Mouse (Mus musculus): Measurements from ENCODE around the gene Esyt3. TPM values are rescaled to one million over a fixed set of nuclear protein-coding genes. Genes with fewer than 3 reads are reported as not detected.

The Esyt3 gene
- polyA plus RNA-seq, 1 experiment from 2014 or later: 0.90 TPM

GRCm38 (mm10) chr9:99390201-99390600 lies 31.8 kb upstream of the Esyt3 start:
- H3K4me1 ChIP-seq (ENCODE audit: control insufficient read depth, insufficient read depth, low read length): peaks cover 9% of the 10 kb centered on the region; the same call in 1 of the 2 replicates
- no peak overlapping the region for H3K27ac ChIP-seq (ENCODE audit: low read length)
- no peak overlapping the region for H3K9ac ChIP-seq (ENCODE audit: low read length)
- no peaks in the 10 kb centered on the region for H3K27me3 ChIP-seq (ENCODE audit: control insufficient read depth, insufficient read depth, low read length)
- H3K4me3 ChIP-seq (replicated peaks; ENCODE audit: low read length): no peak overlapping the region
- no peaks in the 10 kb centered on the region for H3K36me3 ChIP-seq (ENCODE audit: control insufficient read depth, insufficient read depth, low read length)
- H3K4me2 ChIP-seq (ENCODE audit: low read depth, low read length): no peak overlapping the region
- peak; percentile 70; the same call in 1 of the 2 replicates for ATAC-seq (ENCODE audit: insufficient read depth, low FRiP score)
- no peaks in the 10 kb centered on the region for H3K9me3 ChIP-seq (replicated peaks; ENCODE audit: control insufficient read depth, low read length)
- 63% methylated on average over 5 of the region's 5 CpGs for WGBS

DNA sequence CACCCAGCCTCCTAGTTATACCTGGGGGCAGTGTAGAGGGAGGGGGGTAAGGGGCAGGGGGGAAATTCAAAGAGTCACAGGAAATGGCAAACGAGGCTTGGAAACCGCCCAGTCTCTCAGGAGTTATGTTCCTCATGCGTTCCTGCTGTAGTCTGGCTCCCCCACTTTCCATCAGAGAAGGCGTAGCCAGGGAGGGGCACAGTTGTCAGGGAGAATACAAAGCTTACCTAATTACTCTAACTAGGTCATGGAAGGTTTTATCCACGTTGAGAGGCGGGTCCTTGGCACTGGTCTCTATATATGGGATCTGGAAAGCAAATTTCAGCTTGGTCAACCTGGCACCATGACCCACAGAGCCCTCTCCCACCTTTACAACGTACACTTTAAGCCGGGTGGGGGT lies 31.1 kb upstream of the Esyt3 start:
- no peak for ATAC-seq (ENCODE audit: insufficient read depth, low FRiP score)

DNA sequence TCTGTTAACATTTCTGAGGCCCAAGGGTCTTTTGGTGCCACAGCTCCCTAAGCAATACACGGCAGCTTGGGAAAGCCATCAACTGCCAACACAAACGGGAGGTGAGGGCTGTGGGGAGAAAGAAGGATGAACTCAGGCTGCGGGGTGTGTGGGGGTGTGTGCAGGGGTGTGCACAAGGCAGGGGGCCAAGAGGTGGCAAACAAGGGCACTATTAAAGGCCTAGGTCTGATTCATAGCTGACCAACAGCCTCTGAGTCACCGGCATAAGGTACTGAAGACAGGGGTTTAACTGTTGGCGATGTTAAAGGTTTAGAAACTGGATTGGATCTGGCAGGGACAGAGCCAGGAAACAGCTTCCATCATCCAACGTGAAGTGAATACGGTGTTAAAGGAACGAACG lies 30.5 kb upstream of the Esyt3 start:
- Histone ChIP-seq H3K4me1 (ENCODE audit: control insufficient read depth, insufficient read depth, low read length) (peaks cover 9% of the 10 kb centered on the region; the same call in 1 of the 2 replicates), H3K9ac (ENCODE audit: low read length) (no peak overlapping the region), H3K27ac (ENCODE audit: low read length) (no peak overlapping the region), H3K4me3 (replicated peaks; ENCODE audit: low read length) (no peak overlapping the region), H3K36me3 (ENCODE audit: control insufficient read depth, insufficient read depth, low read length) (no peaks in the 10 kb centered on the region), H3K4me2 (ENCODE audit: low read depth, low read length) (no peak overlapping the region), H3K27me3 (ENCODE audit: control insufficient read depth, insufficient read depth, low read length) (no peaks in the 10 kb centered on the region), H3K9me3 (replicated peaks; ENCODE audit: control insufficient read depth, low read length) (no peaks in the 10 kb centered on the region)
- WGBS: 76% methylated on average over 9 of the region's 9 CpGs
- no peak for ATAC-seq (ENCODE audit: insufficient read depth, low FRiP score)

More for the DNA sequence above, 31.1 kb upstream of the Esyt3 start:
- no peak overlapping the region for H3K4me2 ChIP-seq (ENCODE audit: low read depth, low read length)
- H3K27ac ChIP-seq (ENCODE audit: low read length): no peak overlapping the region
- no peaks in the 10 kb centered on the region for H3K27me3 ChIP-seq (ENCODE audit: control insufficient read depth, insufficient read depth, low read length)
- 74% methylated on average over 8 of the region's 8 CpGs for WGBS
- no peak overlapping the region for H3K4me3 ChIP-seq (replicated peaks; ENCODE audit: low read length)
- no peak overlapping the region for H3K9ac ChIP-seq (ENCODE audit: low read length)
- no peaks in the 10 kb centered on the region for H3K9me3 ChIP-seq (replicated peaks; ENCODE audit: control insufficient read depth, low read length)
- H3K4me1 ChIP-seq (ENCODE audit: control insufficient read depth, insufficient read depth, low read length): peaks cover 9% of the 10 kb centered on the region; the same call in 1 of the 2 replicates
- H3K36me3 ChIP-seq (ENCODE audit: control insufficient read depth, insufficient read depth, low read length): no peaks in the 10 kb centered on the region

GRCm38 (mm10) chr9:99388078-99388477 lies 29.7 kb upstream of the Esyt3 start:
- H3K4me2 ChIP-seq (ENCODE audit: low read depth, low read length): no peak overlapping the region
- no peaks in the 10 kb centered on the region for H3K27me3 ChIP-seq (ENCODE audit: control insufficient read depth, insufficient read depth, low read length)
- no peak for ATAC-seq (ENCODE audit: insufficient read depth, low FRiP score)
- H3K27ac ChIP-seq (ENCODE audit: low read length): no peak overlapping the region
- H3K36me3 ChIP-seq (ENCODE audit: control insufficient read depth, insufficient read depth, low read length): no peaks in the 10 kb centered on the region
- no peaks in the 10 kb centered on the region for H3K9me3 ChIP-seq (replicated peaks; ENCODE audit: control insufficient read depth, low read length)
- no peak overlapping the region for H3K4me3 ChIP-seq (replicated peaks; ENCODE audit: low read length)
- peaks cover 9% of the 10 kb centered on the region; the same call in 1 of the 2 replicates for H3K4me1 ChIP-seq (ENCODE audit: control insufficient read depth, insufficient read depth, low read length)
- WGBS: 76% methylated on average over 5 of the region's 5 CpGs
- H3K9ac ChIP-seq (ENCODE audit: low read length): no peak overlapping the region

DNA sequence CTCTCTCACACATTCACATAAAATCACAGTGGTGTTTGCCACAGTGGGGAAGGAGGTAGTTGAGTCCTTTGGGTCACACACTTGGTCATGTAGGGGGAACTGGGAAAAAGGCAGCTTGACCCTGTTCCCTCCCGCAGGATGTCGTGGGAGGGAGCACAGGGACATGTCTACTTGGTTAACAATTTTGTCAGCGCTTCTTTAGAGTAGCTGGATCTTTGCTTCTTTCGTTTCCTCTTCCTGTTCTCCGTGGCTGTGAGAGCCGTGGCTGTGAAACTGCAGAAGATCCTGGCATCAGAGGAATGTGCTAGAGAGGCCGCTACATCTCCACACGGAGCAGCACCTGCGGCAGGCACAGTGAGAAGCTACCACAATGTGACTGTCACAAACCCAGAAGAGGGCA lies 24.2 kb upstream of the Esyt3 start:
- Histone ChIP-seq H3K9me3 (replicated peaks; ENCODE audit: control insufficient read depth, low read length) (no peaks in the 10 kb centered on the region), H3K27me3 (ENCODE audit: control insufficient read depth, insufficient read depth, low read length) (no peaks in the 10 kb centered on the region), H3K4me2 (ENCODE audit: low read depth, low read length) (no peak overlapping the region), H3K36me3 (ENCODE audit: control insufficient read depth, insufficient read depth, low read length) (no peaks in the 10 kb centered on the region), H3K4me1 (ENCODE audit: control insufficient read depth, insufficient read depth, low read length) (no peaks in the 10 kb centered on the region), H3K9ac (ENCODE audit: low read length) (no peak overlapping the region), H3K4me3 (replicated peaks; ENCODE audit: low read length) (no peak overlapping the region), H3K27ac (ENCODE audit: low read length) (no peak overlapping the region)
- ATAC-seq (ENCODE audit: insufficient read depth, low FRiP score): no peak
- 63% methylated on average over 9 of the region's 9 CpGs for WGBS

DNA sequence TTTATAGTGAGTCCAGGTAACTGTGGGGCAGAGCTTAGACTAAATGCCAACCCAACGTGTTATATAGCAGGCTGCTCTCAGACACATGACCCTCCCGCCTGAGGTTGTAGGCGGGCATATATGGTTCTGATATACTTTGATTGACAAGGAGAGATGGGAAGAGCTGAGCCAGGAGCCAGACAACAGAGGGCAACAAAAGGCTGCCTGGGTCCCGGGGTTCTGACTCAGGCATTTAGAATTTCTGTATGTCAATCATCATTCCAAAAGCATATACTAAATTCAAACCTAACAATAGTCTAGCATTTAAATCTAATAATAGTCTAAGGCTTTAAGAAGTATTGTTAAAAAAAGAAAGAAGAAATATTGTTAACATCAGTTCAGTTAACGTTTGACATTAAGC lies 20.8 kb upstream of the Esyt3 start:
- WGBS: 54% methylated on average over 5 of the region's 5 CpGs
- no peaks in the 10 kb centered on the region for H3K9me3 ChIP-seq (replicated peaks; ENCODE audit: control insufficient read depth, low read length)
- no peak for ATAC-seq (ENCODE audit: insufficient read depth, low FRiP score)
- H3K4me1 ChIP-seq (ENCODE audit: control insufficient read depth, insufficient read depth, low read length): no peaks in the 10 kb centered on the region
- no peak overlapping the region for H3K9ac ChIP-seq (ENCODE audit: low read length)
- H3K4me3 ChIP-seq (replicated peaks; ENCODE audit: low read length): no peak overlapping the region
- no peaks in the 10 kb centered on the region for H3K36me3 ChIP-seq (ENCODE audit: control insufficient read depth, insufficient read depth, low read length)
- H3K27me3 ChIP-seq (ENCODE audit: control insufficient read depth, insufficient read depth, low read length): no peaks in the 10 kb centered on the region
- H3K27ac ChIP-seq (ENCODE audit: low read length): no peak overlapping the region
- H3K4me2 ChIP-seq (ENCODE audit: low read depth, low read length): no peak overlapping the region

- ATAC-seq (ENCODE audit: insufficient read depth, low FRiP score): no peak
- no peak overlapping the region for H3K4me2 ChIP-seq (ENCODE audit: low read depth, low read length)
- H3K4me1 ChIP-seq (ENCODE audit: control insufficient read depth, insufficient read depth, low read length): no peaks in the 10 kb centered on the region
- H3K36me3 ChIP-seq (ENCODE audit: control insufficient read depth, insufficient read depth, low read length): no peaks in the 10 kb centered on the region
- no peak overlapping the region for H3K4me3 ChIP-seq (replicated peaks; ENCODE audit: low read length)
- no peaks in the 10 kb centered on the region for H3K27me3 ChIP-seq (ENCODE audit: control insufficient read depth, insufficient read depth, low read length)
- H3K9ac ChIP-seq (ENCODE audit: low read length): no peak overlapping the region
- WGBS: 6% methylated on average over 14 of the region's 14 CpGs
- no peaks in the 10 kb centered on the region for H3K9me3 ChIP-seq (replicated peaks; ENCODE audit: control insufficient read depth, low read length)
- H3K27ac ChIP-seq (ENCODE audit: low read length): no peak overlapping the region
Measured at GRCm38 (mm10) chr9:99376591-99377418, 18.4 kb upstream of the Esyt3 start.

DNA sequence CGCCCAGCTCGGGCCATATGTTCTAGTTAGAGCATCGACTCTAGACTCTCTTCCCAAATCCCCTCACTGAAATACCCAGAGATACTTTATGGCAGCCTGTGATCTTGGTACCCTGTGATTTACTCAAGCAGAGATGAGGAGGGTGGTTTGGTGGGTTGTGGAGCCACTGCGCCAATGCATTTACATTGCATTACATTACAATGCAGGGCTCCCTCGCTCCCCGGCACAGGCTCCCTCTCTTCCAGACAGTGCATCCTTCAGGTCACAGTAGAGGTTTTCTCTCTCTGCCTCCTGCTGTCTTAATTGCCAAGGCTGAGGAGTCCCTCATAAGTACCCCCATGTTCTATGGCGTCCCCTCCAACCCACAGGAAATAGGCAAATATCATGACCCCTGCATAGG lies 10.1 kb upstream of the Esyt3 start:
- Histone ChIP-seq H3K27me3 (ENCODE audit: control insufficient read depth, insufficient read depth, low read length) (no peaks in the 10 kb centered on the region), H3K4me2 (ENCODE audit: low read depth, low read length) (no peak overlapping the region), H3K4me3 (replicated peaks; ENCODE audit: low read length) (no peak overlapping the region), H3K9me3 (replicated peaks; ENCODE audit: control insufficient read depth, low read length) (no peaks in the 10 kb centered on the region), H3K36me3 (ENCODE audit: control insufficient read depth, insufficient read depth, low read length) (no peaks in the 10 kb centered on the region), H3K9ac (ENCODE audit: low read length) (no peak overlapping the region), H3K27ac (ENCODE audit: low read length) (no peak overlapping the region), H3K4me1 (ENCODE audit: control insufficient read depth, insufficient read depth, low read length) (no peaks in the 10 kb centered on the region)
- 76% methylated on average over 7 of the region's 7 CpGs for WGBS
- ATAC-seq (ENCODE audit: insufficient read depth, low FRiP score): no peak

DNA sequence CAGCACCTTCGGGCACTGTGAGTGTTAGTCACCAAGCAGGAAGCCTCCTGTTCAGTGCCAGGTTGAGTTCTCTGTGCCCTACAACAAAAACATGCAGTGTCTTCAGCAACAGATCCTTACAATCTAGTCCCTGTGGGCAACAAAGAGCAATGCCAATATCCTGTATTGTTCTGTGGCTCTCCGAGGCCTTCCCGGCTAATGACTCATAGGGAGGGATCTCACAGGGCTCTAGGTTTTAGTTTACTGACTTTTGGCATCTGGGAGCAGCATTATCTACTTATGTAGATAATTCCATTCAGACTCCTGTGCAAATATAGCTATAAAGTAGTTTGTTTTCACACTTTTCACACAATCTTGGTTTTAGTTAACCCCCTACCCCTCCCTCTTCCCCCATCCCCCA lies 7.5 kb upstream of the Esyt3 start:
- no peak overlapping the region for H3K4me2 ChIP-seq (ENCODE audit: low read depth, low read length)
- H3K27me3 ChIP-seq (ENCODE audit: control insufficient read depth, insufficient read depth, low read length): no peaks in the 10 kb centered on the region
- 55% methylated on average over 3 of the region's 3 CpGs for WGBS
- H3K9ac ChIP-seq (ENCODE audit: low read length): no peak overlapping the region
- H3K4me3 ChIP-seq (replicated peaks; ENCODE audit: low read length): no peak overlapping the region
- no peaks in the 10 kb centered on the region for H3K4me1 ChIP-seq (ENCODE audit: control insufficient read depth, insufficient read depth, low read length)
- H3K36me3 ChIP-seq (ENCODE audit: control insufficient read depth, insufficient read depth, low read length): no peaks in the 10 kb centered on the region
- no peak overlapping the region for H3K27ac ChIP-seq (ENCODE audit: low read length)
- ATAC-seq (ENCODE audit: insufficient read depth, low FRiP score): no peak
- no peaks in the 10 kb centered on the region for H3K9me3 ChIP-seq (replicated peaks; ENCODE audit: control insufficient read depth, low read length)

All from stomach, embryonic 16.5 days (tissue).